Mouse (Mus musculus) ES-E14 (cell line): Measurements from ENCODE around the gene Dctpp1.

ENCODE experiments used
- HCFC1 ChIP-seq: IDR thresholded peaks from 2 replicates; pipeline ENCODE4 v1.6.1; 2012; ENCODE audit warnings: low read length, inconsistent platforms, borderline replicate concordance; ENCODE audit not compliant: insufficient read depth
- ZNF384 ChIP-seq: IDR thresholded peaks from 2 replicates; pipeline ENCODE4 v1.6.1; 2012; ENCODE audit warnings: low read depth, low read length, inconsistent platforms

DNA sequence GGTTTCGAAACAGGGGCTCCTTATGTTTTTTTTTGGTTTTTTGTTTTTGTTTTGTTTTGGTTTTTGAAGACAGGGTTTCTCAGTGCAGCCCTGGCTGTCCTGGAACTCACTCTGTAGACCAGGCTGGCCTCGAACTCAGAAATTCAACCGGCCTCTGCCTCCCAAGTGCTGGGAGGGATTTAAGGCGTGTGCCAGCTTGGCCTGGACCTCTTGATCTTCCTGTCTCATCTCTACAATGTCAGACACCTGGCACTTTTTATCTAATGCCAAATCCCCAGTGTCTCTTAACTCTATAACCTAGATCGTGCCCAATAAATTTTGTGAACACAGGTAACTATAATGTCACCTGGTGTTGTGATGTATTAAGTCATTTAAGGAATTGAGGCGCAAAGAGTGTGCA is 7.2 kb downstream of the Dctpp1 start:
- TF ChIP-seq ZNF384, result no peak
- no peak for TF ChIP-seq HCFC1
